Mouse (Mus musculus) layer of hippocampus, adult 9-11 months (tissue): ENCODE results near the gene Fndc3b.

Source experiments
- DNase-seq: peaks from one replicate; pipeline ENCODE4 v3.0.0; 2022

Gene Fndc3b

GRCm38 (mm10) chr3:27708581-27708980 is 2.5 kb downstream of the Fndc3b start:
- DNase-seq, result no peak

- no peak for DNase-seq
Observed at GRCm38 (mm10) chr3:27705761-27706160, 5.3 kb downstream of the Fndc3b start.

DNA sequence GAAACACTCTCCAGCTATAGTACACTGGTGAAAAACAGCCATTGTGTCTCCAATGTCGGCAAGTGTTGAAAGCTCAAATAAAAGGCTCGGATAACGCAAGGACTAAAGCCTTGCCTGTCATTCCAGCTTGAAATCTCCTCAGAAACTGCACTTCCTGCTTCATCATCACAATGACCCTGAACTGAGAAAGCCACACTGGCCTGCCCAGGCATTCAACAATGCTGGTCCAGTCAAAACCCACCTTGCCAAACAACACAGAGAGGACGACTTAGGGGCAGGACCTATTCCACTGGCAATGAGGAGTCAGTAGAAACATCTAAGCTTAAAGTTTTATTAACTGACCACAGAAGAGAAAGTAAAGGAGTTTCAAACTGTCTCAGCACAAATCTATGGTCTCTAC is 6.1 kb downstream of the Fndc3b start:
- DNase-seq, result no peak

GRCm38 (mm10) chr3:27704641-27705040 is 6.5 kb downstream of the Fndc3b start:
- DNase-seq, result no peak

GRCm38 (mm10) chr3:27703531-27703930 is 7.6 kb downstream of the Fndc3b start:
- DNase-seq, result no peak

GRCm38 (mm10) chr3:27703081-27703480 is 8.0 kb downstream of the Fndc3b start:
- no peak for DNase-seq

- DNase-seq, result peak; percentile 67
Observed at GRCm38 (mm10) chr3:27698671-27699070, 12.4 kb downstream of the Fndc3b start.

DNA sequence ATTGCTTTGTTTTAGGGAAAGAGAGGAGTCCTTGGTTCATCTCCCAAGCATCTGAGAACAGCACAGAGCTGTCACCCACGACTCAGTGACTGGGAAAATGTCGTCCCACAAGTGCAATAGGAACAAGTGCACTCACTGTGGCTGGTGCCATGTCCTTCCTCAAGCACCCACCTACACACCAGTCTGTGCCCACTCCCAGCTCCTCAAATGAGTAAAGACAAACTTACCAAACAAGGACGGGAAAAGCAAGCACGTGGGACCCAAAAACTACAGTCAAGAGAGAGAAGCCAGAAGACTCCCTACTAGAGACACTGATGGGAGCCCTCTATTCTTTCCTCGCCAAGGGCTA is 14.7 kb downstream of the Fndc3b start:
- no peak for DNase-seq

GRCm38 (mm10) chr3:27695612-27696448 is 15.3 kb downstream of the Fndc3b start:
- no peak for DNase-seq

DNA sequence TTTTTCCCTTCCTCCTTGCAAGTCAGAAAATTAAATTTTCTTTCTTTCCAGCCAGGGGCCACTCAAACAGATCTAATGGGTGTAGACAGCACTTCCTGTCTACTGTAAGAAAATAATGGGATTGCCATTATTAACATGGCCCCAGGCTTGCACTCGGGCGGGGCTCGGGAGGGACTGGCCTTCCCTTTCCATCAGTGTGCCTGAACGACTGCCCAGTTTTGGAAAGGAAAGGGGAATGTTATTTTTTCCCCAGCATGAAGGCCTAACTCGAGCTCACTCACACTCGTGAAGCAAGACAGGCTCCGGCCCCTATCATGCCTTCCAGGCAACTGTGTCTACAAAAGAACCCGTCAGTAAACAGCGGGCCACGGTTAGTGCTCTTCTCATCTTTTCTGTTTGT is 16.5 kb downstream of the Fndc3b start:
- DNase-seq, result no peak

GRCm38 (mm10) chr3:27694111-27694510 is 17.0 kb downstream of the Fndc3b start:
- no peak for DNase-seq

DNA sequence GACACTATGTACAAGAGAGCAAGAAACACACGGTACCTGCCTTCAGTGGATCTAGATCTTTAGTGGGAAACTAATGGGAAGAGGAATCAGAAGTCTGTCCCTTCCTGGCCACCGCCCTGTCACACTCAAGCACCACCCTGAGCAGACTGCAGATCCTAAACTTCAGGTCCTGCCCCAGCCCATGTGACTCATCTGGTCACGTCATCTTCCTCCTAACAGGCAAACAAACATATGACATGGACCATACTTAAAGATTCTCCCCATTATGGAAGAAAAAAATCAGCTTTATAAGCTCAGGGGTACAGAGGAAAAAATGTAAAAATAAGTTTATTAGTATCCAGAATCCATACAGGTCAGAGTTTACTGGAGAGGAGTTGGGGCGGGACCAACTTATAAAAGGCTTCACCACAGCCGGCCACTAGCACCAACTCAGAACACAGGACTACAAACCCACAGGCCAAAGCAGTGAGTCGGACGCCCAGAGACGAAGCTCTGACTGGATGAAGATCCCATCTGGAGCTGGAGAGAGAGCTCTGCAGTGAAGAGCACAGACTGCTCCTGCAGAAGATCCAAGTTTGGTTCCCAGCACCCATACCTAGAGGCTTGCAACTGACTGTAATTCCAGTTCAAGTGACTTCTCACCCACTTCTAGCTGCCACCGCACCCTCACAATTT is 19.5 kb downstream of the Fndc3b start:
- no peak for DNase-seq

DNA sequence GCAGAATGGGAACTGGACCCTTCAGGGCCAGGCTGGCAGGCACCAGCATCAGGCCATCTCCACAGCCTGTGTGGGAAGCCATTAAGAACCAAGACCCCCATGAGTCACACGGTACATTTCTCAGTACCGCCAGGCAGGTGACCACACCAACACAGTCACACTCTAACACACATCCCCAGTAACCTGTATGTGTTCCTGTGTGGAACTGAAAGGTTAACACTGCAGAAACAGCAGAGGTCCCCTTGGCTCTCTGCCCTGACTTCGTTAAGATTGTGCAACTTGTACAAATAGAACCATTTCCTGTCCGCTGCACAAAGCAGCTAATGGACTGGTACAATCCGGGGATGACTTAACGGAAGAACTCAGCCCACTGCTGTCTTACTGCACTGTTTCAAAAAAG is 21.1 kb downstream of the Fndc3b start:
- DNase-seq, result peak; percentile 77

DNA sequence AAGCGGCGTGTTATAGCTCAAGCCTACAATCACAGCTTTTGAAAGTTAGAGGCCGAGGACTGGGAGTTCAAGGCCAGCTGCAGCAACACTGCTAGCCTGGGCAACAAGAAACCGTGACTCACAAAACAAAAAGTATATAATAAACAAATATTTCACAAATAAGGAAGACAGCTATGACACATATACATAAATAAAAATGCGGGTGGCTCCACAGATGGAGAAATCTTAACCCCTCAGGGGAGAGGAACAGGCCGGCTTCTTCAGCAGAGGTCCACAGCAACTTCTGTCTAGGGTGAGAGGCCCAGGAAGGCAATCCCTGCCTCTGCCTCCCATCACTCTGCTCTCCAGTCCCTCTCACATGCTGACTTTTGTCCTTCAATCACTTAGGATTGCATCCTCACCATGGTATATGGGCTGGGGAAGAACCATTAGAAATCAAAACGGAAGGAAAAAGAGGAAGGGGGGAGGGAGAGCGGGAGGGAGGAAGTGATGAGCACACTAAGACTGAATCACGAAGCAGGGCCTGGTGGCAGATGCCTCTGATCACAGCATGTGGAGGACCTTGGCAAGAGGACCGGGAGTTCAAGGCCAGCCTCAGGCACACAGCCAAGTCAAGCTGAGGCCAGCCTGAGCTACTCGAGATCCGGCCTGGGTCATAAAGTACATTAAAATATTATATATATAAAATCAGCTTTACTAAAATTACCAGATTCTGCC is 21.8 kb downstream of the Fndc3b start:
- DNase-seq, result peak; percentile 45

- DNase-seq, result no peak
Observed at GRCm38 (mm10) chr3:27686732-27687491, 24.2 kb downstream of the Fndc3b start.

GRCm38 (mm10) chr3:27685650-27686208 is 25.4 kb downstream of the Fndc3b start:
- no peak for DNase-seq

DNA sequence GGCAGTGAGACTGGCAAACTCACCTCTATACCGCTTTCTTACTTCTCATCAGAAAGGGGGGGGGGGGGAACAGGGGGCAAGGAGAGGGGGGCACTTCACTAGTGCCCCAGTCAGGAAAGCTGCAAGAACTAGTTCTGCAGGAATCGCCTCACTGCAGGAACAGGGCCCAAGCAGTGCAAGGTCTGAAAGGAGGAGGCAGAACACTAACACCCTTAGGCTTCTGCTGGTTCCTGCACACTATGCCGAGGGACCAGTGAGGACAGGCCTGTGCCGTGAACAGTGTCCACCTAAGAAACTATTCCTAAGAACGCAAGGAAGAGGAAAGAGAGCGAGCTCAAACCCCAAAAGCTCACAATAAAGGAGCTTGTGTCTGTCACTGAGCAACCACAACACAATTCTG is 26.0 kb downstream of the Fndc3b start:
- DNase-seq, result no peak

GRCm38 (mm10) chr3:27683374-27683773 is 27.7 kb downstream of the Fndc3b start:
- DNase-seq, result no peak

DNA sequence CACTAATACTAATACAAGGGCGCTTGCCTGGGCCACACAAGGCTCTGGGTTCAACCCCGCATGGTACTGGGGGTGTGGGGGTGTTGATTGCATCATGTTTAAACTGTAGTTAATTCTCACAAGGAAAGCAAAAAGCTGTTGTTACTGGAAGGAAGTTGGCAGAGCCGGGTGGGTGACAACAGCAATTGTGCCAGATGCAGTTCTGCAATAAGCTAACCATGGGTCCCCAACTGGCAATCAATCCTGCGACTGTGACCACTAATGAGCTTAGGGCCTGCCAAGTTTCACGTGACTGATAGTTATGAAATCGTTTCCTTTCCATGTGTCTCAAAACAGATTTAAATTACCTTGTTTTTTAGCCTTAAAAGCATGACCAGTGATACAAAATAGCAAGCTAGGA is 33.5 kb downstream of the Fndc3b start:
- peak; percentile 43 for DNase-seq

GRCm38 (mm10) chr3:27673660-27674059 is 37.4 kb downstream of the Fndc3b start:
- DNase-seq, result no peak

- no peak for DNase-seq
Observed at GRCm38 (mm10) chr3:27670416-27670815, 40.7 kb downstream of the Fndc3b start.

- no peak for DNase-seq
Observed at GRCm38 (mm10) chr3:27667280-27667679, 43.8 kb downstream of the Fndc3b start.

GRCm38 (mm10) chr3:27665338-27665737 is 45.8 kb downstream of the Fndc3b start:
- DNase-seq, result no peak
